Mouse (Mus musculus): Measurements from ENCODE around the gene Mmel1. TPM values are rescaled to one million over a fixed set of nuclear protein-coding genes. Genes with fewer than 3 reads are reported as not detected.
A peak's percentile ranks its signal among the peaks of the same experiment; 100 is the strongest.

Gene Mmel1
- total and polyA plus RNA-seq, 3 experiments, result 0.16 TPM; not detected in 2

DNA sequence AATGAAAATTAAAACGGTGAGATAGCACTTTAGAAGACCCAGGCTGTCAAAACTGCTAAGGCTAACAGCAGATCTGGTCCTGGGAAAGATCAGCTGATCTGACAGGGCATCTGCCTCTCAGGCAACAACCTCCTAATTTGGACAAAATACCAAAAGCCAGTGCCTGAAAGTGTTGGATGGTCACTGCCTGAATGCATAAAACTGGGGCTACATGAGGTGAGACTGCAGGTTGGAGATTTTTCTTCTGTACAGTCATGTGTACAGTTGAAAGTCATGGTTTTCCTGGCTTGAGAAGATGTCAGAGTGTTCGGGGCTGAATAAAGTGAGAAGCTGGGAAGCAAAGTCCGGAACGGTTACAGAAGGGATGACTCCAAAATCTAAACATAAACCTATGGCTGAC lies 15.5 kb upstream of the Mmel1 start:
- no peak overlapping the region for H3K9ac ChIP-seq (ENCODE audit: low read depth, low read length)
- WGBS, result 48% methylated on average over 4 of the region's 4 CpGs
- no peaks in the 10 kb centered on the region for H3K36me3 ChIP-seq (ENCODE audit: control insufficient read depth, insufficient read depth, low read length)
- H3K4me3 ChIP-seq, result no peak overlapping the region
- no peak overlapping the region for H3K27ac ChIP-seq
- no peaks in the 10 kb centered on the region for H3K79me2 ChIP-seq (replicated peaks; ENCODE audit: control insufficient read depth, insufficient read depth, low read length)
- H3K4me1 ChIP-seq (ENCODE audit: control insufficient read depth, insufficient read depth, low read length), result no peaks in the 10 kb centered on the region; the same call in 1 of the 2 replicates
- DNase-seq, result no peak
- TF ChIP-seq POLR2A (IDR thresholded peaks at IDR 0.05; ENCODE audit: insufficient read depth, low read depth, low read length) (no peak), CTCF (IDR thresholded peaks at IDR 0.05) (no peak), EP300 (IDR thresholded peaks at IDR 0.05; ENCODE audit: insufficient read depth, low read depth, low read length) (no peak)
- peaks cover 6% of the 10 kb centered on the region; the same call in 1 of the 2 replicates for H3K27me3 ChIP-seq (ENCODE audit: control insufficient read depth, insufficient read depth, low read length)
- intact Hi-C loops (cut with DNase I), result no loop called here

DNA sequence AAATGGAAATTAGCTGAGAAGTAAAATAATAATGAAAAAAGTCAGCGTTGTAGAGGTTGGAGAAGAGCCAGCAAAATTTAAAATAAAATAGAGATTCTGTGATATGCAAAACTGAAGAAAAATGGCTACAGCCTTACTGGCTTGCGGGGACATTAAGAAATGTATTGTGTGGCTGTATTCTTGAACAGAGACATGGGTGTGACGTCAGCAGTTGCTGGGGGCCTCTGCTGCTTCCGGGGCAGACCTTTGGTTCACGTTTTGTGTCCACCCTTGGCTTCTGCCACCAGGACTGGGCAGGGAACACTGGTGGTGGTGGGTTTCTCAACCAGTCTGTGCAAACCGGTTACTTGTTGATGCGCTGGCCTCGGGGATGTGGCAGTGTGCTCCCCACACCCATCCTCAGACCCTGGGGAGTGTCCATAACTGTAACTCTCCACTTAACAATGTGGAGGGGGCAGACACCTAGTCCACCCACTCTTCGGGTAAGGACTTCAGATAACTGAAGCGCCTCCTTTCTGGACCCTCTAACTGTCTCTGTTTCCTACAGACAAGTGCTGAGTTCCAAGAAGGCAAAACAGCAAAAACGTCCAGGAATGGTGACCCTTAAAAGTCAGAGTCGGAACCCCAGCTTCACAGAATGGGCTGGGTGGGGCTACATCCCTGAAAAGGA lies 14.6 kb upstream of the Mmel1 start:
- H3K9ac ChIP-seq (ENCODE audit: low read depth, low read length), result no peak overlapping the region
- no peaks in the 10 kb centered on the region for H3K79me2 ChIP-seq (replicated peaks; ENCODE audit: control insufficient read depth, insufficient read depth, low read length)
- no peaks in the 10 kb centered on the region for H3K36me3 ChIP-seq (ENCODE audit: control insufficient read depth, insufficient read depth, low read length)
- TF ChIP-seq POLR2A (IDR thresholded peaks at IDR 0.05; ENCODE audit: insufficient read depth, low read depth, low read length), result no peak
- TF ChIP-seq EP300 (IDR thresholded peaks at IDR 0.05; ENCODE audit: insufficient read depth, low read depth, low read length), result no peak
- H3K4me3 ChIP-seq, result no peak overlapping the region
- DNase-seq, result no peak
- intact Hi-C loops (cut with DNase I), result no loop called here
- H3K27me3 ChIP-seq (ENCODE audit: control insufficient read depth, insufficient read depth, low read length), result peaks cover 6% of the 10 kb centered on the region; the same call in 1 of the 2 replicates
- H3K27ac ChIP-seq, result no peak overlapping the region
- H3K4me1 ChIP-seq (ENCODE audit: control insufficient read depth, insufficient read depth, low read length), result no peaks in the 10 kb centered on the region; the same call in 1 of the 2 replicates
- 46% methylated on average over 12 of the region's 12 CpGs for WGBS

DNA sequence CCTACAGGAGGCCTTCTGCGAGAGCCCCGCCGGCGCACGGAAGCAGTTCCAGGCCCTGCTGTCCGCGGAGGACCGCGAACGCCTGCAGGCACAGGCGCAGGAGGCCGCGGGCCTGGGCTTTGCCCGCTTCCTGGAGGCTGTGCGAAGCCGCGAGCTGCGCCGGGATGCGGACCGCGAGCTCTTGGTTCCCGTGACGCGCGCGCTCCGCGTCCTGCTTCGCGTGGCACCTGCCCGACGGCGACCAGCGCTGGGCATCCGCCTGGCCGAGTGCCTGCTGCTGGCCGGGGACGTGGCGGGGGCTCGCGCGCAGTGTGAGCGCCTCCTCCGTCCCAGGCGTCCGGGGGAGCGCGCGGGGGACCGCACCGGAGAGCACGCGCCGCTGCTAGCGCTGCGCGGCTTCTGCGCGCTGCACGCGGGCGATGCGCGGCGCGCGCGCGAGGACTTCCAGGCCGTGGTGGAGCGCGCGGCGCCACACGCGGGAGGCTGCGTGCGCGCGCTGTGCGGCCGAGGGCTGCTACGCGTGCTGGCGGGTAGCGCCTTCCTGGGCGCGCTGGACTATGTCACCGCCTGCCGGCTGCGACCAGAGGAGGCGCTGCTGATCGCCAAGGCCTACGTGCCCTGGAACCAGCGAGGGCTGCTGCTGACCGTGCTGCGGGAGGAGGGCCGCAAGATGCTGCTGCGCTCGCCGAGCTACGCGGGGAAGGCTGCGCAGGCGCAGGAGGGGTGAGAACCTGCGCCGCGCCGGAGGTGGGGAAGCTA lies 13.5 kb upstream of the Mmel1 start:
- Histone ChIP-seq H3K9ac (ENCODE audit: low read depth, low read length) (peak overlapping the region; percentile 11; the same call in 1 of the 2 replicates), H3K27ac (0 out of 2 replicates have a peak overlapping the region, but pooled peaks have one; percentile 36), H3K79me2 (replicated peaks; ENCODE audit: control insufficient read depth, insufficient read depth, low read length) (no peaks in the 10 kb centered on the region), H3K4me3 (peak overlapping the region; percentile 47), H3K4me1 (ENCODE audit: control insufficient read depth, insufficient read depth, low read length) (no peaks in the 10 kb centered on the region; the same call in 1 of the 2 replicates), H3K36me3 (ENCODE audit: control insufficient read depth, insufficient read depth, low read length) (no peaks in the 10 kb centered on the region), H3K27me3 (ENCODE audit: control insufficient read depth, insufficient read depth, low read length) (peaks cover 6% of the 10 kb centered on the region; the same call in 1 of the 2 replicates)
- TF ChIP-seq POLR2A (IDR thresholded peaks at IDR 0.05; ENCODE audit: insufficient read depth, low read depth, low read length), result no peak
- peak; percentile 71 for TF ChIP-seq CTCF (IDR thresholded peaks at IDR 0.05)
- peak; percentile 80 for DNase-seq
- under 1% methylated on average over 110 of the region's 110 CpGs for WGBS
- intact Hi-C loops (cut with DNase I), result no loop called here

DNA sequence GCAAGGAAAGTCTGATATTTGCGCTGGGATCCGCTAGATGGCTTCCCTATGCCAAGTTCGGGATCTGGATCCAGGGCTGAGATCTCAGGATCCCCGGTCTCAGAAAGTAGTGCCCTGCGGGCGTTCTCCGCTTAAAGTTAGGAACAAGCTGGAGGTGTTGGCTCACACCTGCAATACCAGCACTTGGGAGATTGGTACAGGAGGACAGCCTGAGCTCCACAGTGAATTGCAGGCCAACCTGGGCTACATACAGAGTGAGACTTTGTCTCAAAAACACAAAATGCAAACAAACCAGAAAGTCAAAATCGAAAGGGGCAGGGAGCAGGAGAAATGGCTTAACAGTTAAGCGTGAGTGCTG lies 12.9 kb upstream of the Mmel1 start:
- TF ChIP-seq POLR2A (IDR thresholded peaks at IDR 0.05; ENCODE audit: insufficient read depth, low read depth, low read length), result no peak
- no peak for TF ChIP-seq EP300 (IDR thresholded peaks at IDR 0.05; ENCODE audit: insufficient read depth, low read depth, low read length)
- no peak for TF ChIP-seq CTCF (IDR thresholded peaks at IDR 0.05)
- DNase-seq, result no peak
- Histone ChIP-seq H3K27ac (no peak overlapping the region), H3K27me3 (ENCODE audit: control insufficient read depth, insufficient read depth, low read length) (peaks cover 6% of the 10 kb centered on the region; the same call in 1 of the 2 replicates), H3K4me3 (peak overlapping the region; percentile 47), H3K4me1 (ENCODE audit: control insufficient read depth, insufficient read depth, low read length) (no peaks in the 10 kb centered on the region; the same call in 1 of the 2 replicates), H3K9ac (ENCODE audit: low read depth, low read length) (peak overlapping the region; percentile 11; the same call in 1 of the 2 replicates), H3K79me2 (replicated peaks; ENCODE audit: control insufficient read depth, insufficient read depth, low read length) (no peaks in the 10 kb centered on the region), H3K36me3 (ENCODE audit: control insufficient read depth, insufficient read depth, low read length) (no peaks in the 10 kb centered on the region)
- intact Hi-C loops (cut with DNase I), result no loop called here
- 18% methylated on average over 9 of the region's 9 CpGs for WGBS

DNA sequence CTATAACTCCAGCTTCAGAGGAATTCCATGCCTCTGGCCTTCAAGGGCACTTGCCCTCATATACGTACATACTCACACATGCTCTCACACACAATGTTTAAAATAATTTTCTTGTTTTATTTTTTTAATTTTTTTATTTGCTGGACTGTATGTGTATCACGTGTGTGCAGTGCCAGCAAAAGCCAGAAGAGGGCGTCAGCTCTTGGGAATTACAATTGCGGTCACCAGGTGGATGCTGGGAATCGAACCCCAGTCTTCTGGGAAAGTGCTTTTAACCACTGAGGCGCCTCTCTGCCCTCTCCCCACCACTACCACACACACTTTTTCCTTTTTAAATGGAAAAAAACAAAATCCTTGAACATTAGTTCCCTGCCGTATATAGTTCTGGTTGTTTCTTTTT lies 12.5 kb upstream of the Mmel1 start:
- Histone ChIP-seq H3K4me3 (no peak overlapping the region), H3K79me2 (replicated peaks; ENCODE audit: control insufficient read depth, insufficient read depth, low read length) (no peaks in the 10 kb centered on the region), H3K27me3 (ENCODE audit: control insufficient read depth, insufficient read depth, low read length) (peaks cover 6% of the 10 kb centered on the region; the same call in 1 of the 2 replicates), H3K4me1 (ENCODE audit: control insufficient read depth, insufficient read depth, low read length) (no peaks in the 10 kb centered on the region; the same call in 1 of the 2 replicates), H3K9ac (ENCODE audit: low read depth, low read length) (no peak overlapping the region), H3K27ac (no peak overlapping the region), H3K36me3 (ENCODE audit: control insufficient read depth, insufficient read depth, low read length) (no peaks in the 10 kb centered on the region)
- intact Hi-C loops (cut with DNase I), result no loop called here
- WGBS, result 92% methylated on average over 7 of the region's 7 CpGs
- DNase-seq, result no peak
- peak; percentile 13; the same call in 1 of the 2 replicates for TF ChIP-seq CTCF (IDR thresholded peaks at IDR 0.05)
- no peak for TF ChIP-seq POLR2A (IDR thresholded peaks at IDR 0.05; ENCODE audit: insufficient read depth, low read depth, low read length)
- no peak for TF ChIP-seq EP300 (IDR thresholded peaks at IDR 0.05; ENCODE audit: insufficient read depth, low read depth, low read length)

Measured in heart, adult 2 months (tissue).